18 mouse cellular contexts compared by ENCODE assay signal in genomic region chr6:93229320-93229719, GRCm38 (mm10).
"Had no signal": no experiment of that assay in that cellular context is flagged by ENCODE, and none has a peak within 500 bp of the region (broad histone marks: within the 10 kb centered on the region; RNA-seq: fewer than 3 reads in every experiment).

No protein-coding gene starts in this region.

- H3K36me3 ChIP-seq: heart, embryonic 10.5 days; heart, embryonic 12.5 days; heart, embryonic 13.5 days; heart, embryonic 15.5 days; hindbrain, embryonic 10.5 days; hindbrain, embryonic 12.5 days; hindbrain, embryonic 13.5 days; hindbrain, embryonic 15.5 days; intestine, embryonic 15.5 days; kidney, embryonic 15.5 days had no signal

- H3K4me3 ChIP-seq: heart, embryonic 10.5 days; heart, embryonic 12.5 days; heart, embryonic 13.5 days; heart, embryonic 15.5 days; hindbrain, embryonic 10.5 days; hindbrain, embryonic 12.5 days; hindbrain, embryonic 13.5 days; hindbrain, embryonic 15.5 days; intestine, embryonic 15.5 days; kidney, embryonic 15.5 days; layer of hippocampus, adult 2 months had no signal

- H3K4me2 ChIP-seq: heart, embryonic 11.5 days; heart, embryonic 12.5 days; heart, embryonic 13.5 days; heart, embryonic 15.5 days; hindbrain, embryonic 12.5 days; hindbrain, embryonic 13.5 days; hindbrain, embryonic 14.5 days; hindbrain, embryonic 15.5 days; intestine, embryonic 15.5 days; kidney, embryonic 15.5 days had no signal

- H3K27me3 ChIP-seq: heart, embryonic 12.5 days; heart, embryonic 13.5 days; heart, embryonic 15.5 days; hindbrain, embryonic 12.5 days; hindbrain, embryonic 13.5 days; hindbrain, embryonic 15.5 days; intestine, embryonic 15.5 days; kidney, embryonic 15.5 days had no signal

- ATAC-seq: hindbrain, embryonic 16.5 days; hindbrain, postnatal 0 days; inflammation-experienced regulatory T-cells, adult 6 months; intestine, embryonic 15.5 days; intestine, embryonic 16.5 days; intestine, postnatal 0 days had no signal
